In the genomic region with DNA sequence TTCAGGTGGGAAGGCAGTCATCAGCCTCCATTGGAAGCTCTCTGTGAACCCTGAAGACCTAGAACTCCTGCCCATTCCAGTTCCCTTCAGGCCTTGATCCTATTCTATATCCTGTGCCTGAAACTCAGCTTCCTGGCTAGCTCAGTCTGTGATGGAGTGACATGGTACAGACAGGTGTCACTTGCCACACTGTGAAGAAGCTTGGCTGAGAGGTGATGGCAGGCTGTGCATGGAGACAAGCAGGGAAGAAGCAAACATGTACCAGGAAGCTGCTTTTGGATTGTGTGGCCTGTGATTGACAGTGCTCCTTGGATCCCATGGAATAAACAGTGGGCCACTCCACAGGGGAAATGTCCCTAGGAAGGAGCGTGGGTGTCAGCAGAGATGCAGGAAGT, we compare ENCODE assay signal across 29 mouse cellular contexts. TPM values are rescaled to one million over a fixed set of nuclear protein-coding genes. Genes with fewer than 3 reads are reported as not detected.
A peak's percentile ranks its signal among the peaks of the same experiment; 100 is the strongest.
DNase-seq lines count a peak whose midpoint lies in the region; ATAC-seq and TF ChIP-seq lines count a peak whose summit lies in the region.
"Had no signal": no experiment of that assay in that cellular context is flagged by ENCODE, and none has a peak within 500 bp of the region (broad histone marks: within the 10 kb centered on the region; RNA-seq: fewer than 3 reads in every experiment).

No protein-coding gene starts in this region.

- no peak overlapping the region for H3K9ac ChIP-seq in midbrain, embryonic 11.5 days (ENCODE audit: low read length)
- no peak overlapping the region for H3K9ac ChIP-seq in midbrain, embryonic 15.5 days
- H3K9ac ChIP-seq: embryonic facial prominence, embryonic 13.5 days; embryonic facial prominence, embryonic 15.5 days; forebrain, embryonic 12.5 days had no signal

- no peaks in the 10 kb centered on the region for H3K9me3 ChIP-seq in midbrain, embryonic 11.5 days (ENCODE audit: control insufficient read depth, low read length)
- no peaks in the 10 kb centered on the region for H3K9me3 ChIP-seq in midbrain, embryonic 15.5 days
- H3K9me3 ChIP-seq: embryonic facial prominence, embryonic 13.5 days; embryonic facial prominence, embryonic 15.5 days; forebrain, embryonic 10.5 days; forebrain, embryonic 12.5 days had no signal

- H3K36me3 ChIP-seq in midbrain, embryonic 11.5 days (ENCODE audit: control insufficient read depth, insufficient read depth, low read length): peaks cover 3% of the 10 kb centered on the region; the same call in 1 of the 2 replicates
- no peaks in the 10 kb centered on the region for H3K36me3 ChIP-seq in midbrain, embryonic 15.5 days (replicated peaks)

- H3K4me2 ChIP-seq in midbrain, embryonic 11.5 days: no peak overlapping the region
- H3K4me2 ChIP-seq in midbrain, embryonic 15.5 days: no peak overlapping the region
- H3K4me2 ChIP-seq: embryonic facial prominence, embryonic 13.5 days; embryonic facial prominence, embryonic 15.5 days; forebrain, embryonic 12.5 days had no signal

- DNase-seq in heart, adult 11 months: peak; percentile 81
- DNase-seq in heart, adult 9 months (ENCODE audit: low spot score in 2 of 2): no peak
- DNase-seq in layer of hippocampus, adult 2 months (ENCODE audit: low spot score in 2 of 2): no peak
- DNase-seq in layer of hippocampus, adult 9-11 months: no peak
- DNase-seq in midbrain, embryonic 11.5 days (ENCODE audit: low spot score, missing footprints): peak; percentile 77
- DNase-seq in B cell, adult 2 months: no peak
- DNase-seq: adrenal gland, adult 2 months; adrenal gland, postnatal 10 days; adrenal gland, postnatal 25 days; cerebellum, adult 11-12 months; cerebellum, adult 2 months; cerebellum, adult 9-10 months; cerebellum, postnatal 14 days; cerebellum, postnatal 36 days; embryo, embryonic 11 days had no signal

- TF ChIP-seq POLR2A in bone marrow macrophage, adult 2 months (IDR thresholded peaks at IDR 0.05; ENCODE audit: borderline replicate concordance, low read depth, low read length): no peak

- WGBS in midbrain, embryonic 11.5 days: 92% methylated on average over 1 of the region's 1 CpGs
- 85% methylated on average over 1 of the region's 1 CpGs for WGBS in midbrain, embryonic 15.5 days

- ATAC-seq in midbrain, embryonic 11.5 days (ENCODE audit: low FRiP score): no peak
- ATAC-seq in midbrain, embryonic 15.5 days (replicated peaks): no peak
- ATAC-seq: forebrain, embryonic 14.5 days; forebrain, embryonic 16.5 days had no signal

- no peaks in the 10 kb centered on the region for H3K4me1 ChIP-seq in midbrain, embryonic 11.5 days (ENCODE audit: control insufficient read depth, insufficient read depth, low read length)
- no peaks in the 10 kb centered on the region for H3K4me1 ChIP-seq in midbrain, embryonic 15.5 days
- peaks cover 36% of the 10 kb centered on the region for H3K4me1 ChIP-seq in bone marrow macrophage, adult 2 months (ENCODE audit: control insufficient read depth, insufficient read depth, low read length)
- H3K4me1 ChIP-seq: embryonic facial prominence, embryonic 13.5 days; embryonic facial prominence, embryonic 15.5 days; forebrain, embryonic 10.5 days; forebrain, embryonic 12.5 days had no signal

- no peak overlapping the region for H3K4me3 ChIP-seq in layer of hippocampus, adult 2 months
- H3K4me3 ChIP-seq in midbrain, embryonic 11.5 days (ENCODE audit: low read depth, low read length): no peak overlapping the region
- no peak overlapping the region for H3K4me3 ChIP-seq in midbrain, embryonic 15.5 days
- no peak overlapping the region for H3K4me3 ChIP-seq in bone marrow macrophage, adult 2 months (ENCODE audit: insufficient read depth, low read length)
- H3K4me3 ChIP-seq: embryonic facial prominence, embryonic 13.5 days; embryonic facial prominence, embryonic 15.5 days; erythroblast, embryonic 14.5 days; forebrain, embryonic 10.5 days; forebrain, embryonic 12.5 days had no signal

- H3K27me3 ChIP-seq in midbrain, embryonic 11.5 days (ENCODE audit: control insufficient read depth, insufficient read depth, low read length): no peaks in the 10 kb centered on the region
- H3K27me3 ChIP-seq in midbrain, embryonic 15.5 days (replicated peaks): no peaks in the 10 kb centered on the region
- H3K27me3 ChIP-seq: embryonic facial prominence, embryonic 13.5 days; embryonic facial prominence, embryonic 15.5 days; forebrain, embryonic 12.5 days had no signal

- H3K27ac ChIP-seq in layer of hippocampus, adult 2 months: peak overlapping the region; percentile 23; the same call in 1 of the 2 replicates
- H3K27ac ChIP-seq in midbrain, embryonic 11.5 days (ENCODE audit: low read depth, low read length): no peak overlapping the region
- no peak overlapping the region for H3K27ac ChIP-seq in midbrain, embryonic 15.5 days
- H3K27ac ChIP-seq in bone marrow macrophage, adult 2 months (ENCODE audit: insufficient read depth, low read depth, low read length): peak overlapping the region; percentile 85; the same call in 1 of the 2 replicates
- H3K27ac ChIP-seq: embryonic facial prominence, embryonic 13.5 days; embryonic facial prominence, embryonic 15.5 days; forebrain, embryonic 10.5 days; forebrain, embryonic 12.5 days had no signal

- no peak for TF ChIP-seq CTCF in layer of hippocampus, adult 2 months (conservative IDR thresholded peaks at IDR 0.05)
- no peak for TF ChIP-seq CTCF in bone marrow macrophage, adult 2 months (IDR thresholded peaks at IDR 0.05; ENCODE audit: low read depth, low read length)

RNA-seq across cellular contexts. Expression of gene Fgfr1op, which starts 34.6 kb away (rescaled TPM):
- total RNA-seq in layer of hippocampus, adult 2 months (2021): 10 to 100 TPM; 12.4 to 14.3 TPM
- 61.3 and 62.3 TPM in 2 replicates for polyA plus RNA-seq in midbrain, embryonic 11.5 days (2014; fragmentation: Nextera tagmentation; extraction: Ambion mirVana)
- 25.3 and 26.4 TPM in 2 replicates for polyA plus RNA-seq in midbrain, embryonic 15.5 days (2015; fragmentation: Nextera tagmentation; extraction: Ambion mirVana)
- 16.4 and 17.4 TPM in 2 replicates for polyA plus RNA-seq in bone marrow macrophage, adult 2 months (2012; ENCODE audit: insufficient read depth, insufficient read length, missing spikeins)

RNA-seq across cellular contexts. Expression of gene Ccr6, which starts 35.9 kb away (rescaled TPM):
- under 1 TPM in 1 of 2 experiments, not detected in 1; 0.31 TPM for total RNA-seq in layer of hippocampus, adult 2 months (2021)
- polyA plus RNA-seq in midbrain, embryonic 11.5 days (2014; fragmentation: Nextera tagmentation; extraction: Ambion mirVana): 0.11 TPM in 1 of 2 replicates, not detected in the other
- not detected in 2 replicates for polyA plus RNA-seq in midbrain, embryonic 15.5 days (2015; fragmentation: Nextera tagmentation; extraction: Ambion mirVana)
- not detected in 2 replicates for polyA plus RNA-seq in bone marrow macrophage, adult 2 months (2012; ENCODE audit: insufficient read depth, insufficient read length, missing spikeins)
- total RNA-seq: adrenal gland, adult 2 months; adrenal gland, postnatal 25 days; adrenal gland, postnatal 4 days; common myeloid progenitor, adult 5-6 weeks; MEL had no signal
- polyA plus RNA-seq: C2C12; cerebellum, adult 2 months; embryonic facial prominence, embryonic 11.5 days; embryonic facial prominence, embryonic 13.5 days; embryonic facial prominence, embryonic 15.5 days; erythroblast, embryonic 14.5 days; forebrain, embryonic 10.5 days; forebrain, embryonic 12.5 days; forebrain, embryonic 14.5 days; forebrain, embryonic 16.5 days had no signal

RNA-seq across cellular contexts. Expression of gene Rnaset2a, which starts 52.0 kb away (rescaled TPM):
- total RNA-seq in layer of hippocampus, adult 2 months (2021): 1 to 10 TPM; 6.3 to 7.2 TPM
- polyA plus RNA-seq in midbrain, embryonic 11.5 days (2014; fragmentation: Nextera tagmentation; extraction: Ambion mirVana): 14.8 and 15.0 TPM in 2 replicates
- 9.9 and 10.8 TPM in 2 replicates for polyA plus RNA-seq in midbrain, embryonic 15.5 days (2015; fragmentation: Nextera tagmentation; extraction: Ambion mirVana)
- 19.5 and 23.3 TPM in 2 replicates for polyA plus RNA-seq in bone marrow macrophage, adult 2 months (2012; ENCODE audit: insufficient read depth, insufficient read length, missing spikeins)

RNA-seq across cellular contexts. Expression of gene Gm49673, which starts 52.3 kb away (rescaled TPM):
- total RNA-seq in layer of hippocampus, adult 2 months (2021): under 1 TPM in 1 of 2 experiments, not detected in 1; 0.29 TPM
- polyA plus RNA-seq in midbrain, embryonic 11.5 days (2014; fragmentation: Nextera tagmentation; extraction: Ambion mirVana): not detected in 2 replicates
- polyA plus RNA-seq in midbrain, embryonic 15.5 days (2015; fragmentation: Nextera tagmentation; extraction: Ambion mirVana): 0.18 and 0.61 TPM in 2 replicates
- 0.45 TPM in 1 of 2 replicates, not detected in the other for polyA plus RNA-seq in bone marrow macrophage, adult 2 months (2012; ENCODE audit: insufficient read depth, insufficient read length, missing spikeins)
- total RNA-seq: adrenal gland, adult 2 months; common myeloid progenitor, adult 5-6 weeks; MEL had no signal
- polyA plus RNA-seq: erythroblast, embryonic 14.5 days; forebrain, embryonic 16.5 days had no signal

Comparison
In these comparisons a context has a peak if more than half of its experiments do, and no peak if none do; other contexts are left out.
1. DNase-seq: peak in heart, adult 11 months (single experiment) and midbrain, embryonic 11.5 days (single experiment); none in heart, adult 9 months (0 of 2), layer of hippocampus, adult 2 months (0 of 2), layer of hippocampus, adult 9-11 months (single experiment) and B cell, adult 2 months (0 of 2).
2. H3K27ac ChIP-seq: peak in layer of hippocampus, adult 2 months (single experiment) and bone marrow macrophage, adult 2 months (single experiment); none in midbrain, embryonic 11.5 days (single experiment) and midbrain, embryonic 15.5 days (single experiment).